Mouse (Mus musculus) urinary bladder, postnatal 4 days (tissue): Measurements from ENCODE around the gene Tprkb.
"Not testable (repeated sequence)": the region's sequence is repeated elsewhere in the genome, so short reads cannot be mapped to it uniquely, and the experiment has no call there.

Source experiments
- DNase-seq, 2 experiments: peaks; one replicate each; pipeline ENCODE4 v3.0.0; 2021 to 2022; ENCODE audit warnings: low spot score in 2 of 2

The Tprkb gene

GRCm38 (mm10) chr6:85911587-85911986 is at the start of gene Tprkb:
Gene Tprkb (plus strand): TSS chr6:85911865.
- no peak for DNase-seq

DNA sequence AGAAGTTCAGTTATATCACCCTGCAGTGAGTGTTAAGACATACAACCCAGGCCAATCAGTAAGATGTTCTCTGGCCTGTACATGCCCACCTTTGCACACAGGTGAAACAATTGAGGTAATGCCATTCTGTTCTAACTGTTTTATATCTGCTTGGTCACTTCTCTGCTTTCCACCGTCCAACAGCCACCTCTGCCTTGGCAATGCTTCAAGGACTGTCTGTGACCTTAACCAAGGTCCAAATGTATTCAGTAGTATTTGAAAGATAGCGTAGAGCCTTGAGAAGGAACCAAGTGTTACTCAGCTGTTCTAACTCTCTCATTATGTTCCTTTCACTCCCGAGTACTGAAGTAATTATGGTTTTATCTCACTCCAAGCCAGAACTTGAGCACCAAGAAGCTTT is 49.1 kb upstream of the Tprkb start:
- no peak for DNase-seq

DNA sequence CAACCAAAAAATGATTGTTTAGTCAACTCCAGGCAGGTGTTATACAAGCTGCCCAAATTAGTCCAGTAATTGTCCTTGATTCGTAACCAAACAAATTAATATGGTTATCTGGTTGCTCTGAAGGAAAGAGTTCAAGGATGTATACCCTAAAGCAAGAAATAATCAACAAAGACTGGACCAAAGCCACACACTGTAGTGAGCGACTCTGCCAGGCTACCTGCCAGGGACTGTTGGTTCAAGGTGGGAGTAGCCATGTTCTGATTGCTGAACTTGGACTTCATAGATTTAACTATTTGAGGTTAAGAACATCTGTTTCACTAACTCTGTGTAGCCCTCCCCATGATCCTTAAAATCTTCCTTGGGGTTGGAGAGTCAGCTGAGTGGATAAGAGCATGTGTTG is 48.5 kb upstream of the Tprkb start:
- no peak for DNase-seq

DNA sequence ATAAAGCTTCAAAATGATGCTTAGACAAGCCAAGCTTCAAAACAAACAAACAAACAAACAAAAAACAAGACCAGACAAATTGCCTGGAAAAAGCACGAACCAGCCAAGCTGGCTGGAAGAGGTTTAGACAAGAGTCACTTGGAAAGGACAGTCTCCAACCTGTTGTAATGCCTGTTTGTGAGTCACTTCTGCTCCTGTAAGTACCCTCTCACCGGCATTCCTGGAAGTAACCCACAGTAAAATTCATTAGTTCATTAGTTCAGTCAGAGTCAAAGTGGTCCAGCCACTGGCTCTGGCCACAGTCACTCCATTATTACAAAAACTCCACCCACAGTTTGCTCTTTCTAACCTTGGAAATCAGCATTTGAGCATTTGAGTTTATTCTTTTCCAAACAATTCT is 47.8 kb upstream of the Tprkb start:
- no peak for DNase-seq

DNA sequence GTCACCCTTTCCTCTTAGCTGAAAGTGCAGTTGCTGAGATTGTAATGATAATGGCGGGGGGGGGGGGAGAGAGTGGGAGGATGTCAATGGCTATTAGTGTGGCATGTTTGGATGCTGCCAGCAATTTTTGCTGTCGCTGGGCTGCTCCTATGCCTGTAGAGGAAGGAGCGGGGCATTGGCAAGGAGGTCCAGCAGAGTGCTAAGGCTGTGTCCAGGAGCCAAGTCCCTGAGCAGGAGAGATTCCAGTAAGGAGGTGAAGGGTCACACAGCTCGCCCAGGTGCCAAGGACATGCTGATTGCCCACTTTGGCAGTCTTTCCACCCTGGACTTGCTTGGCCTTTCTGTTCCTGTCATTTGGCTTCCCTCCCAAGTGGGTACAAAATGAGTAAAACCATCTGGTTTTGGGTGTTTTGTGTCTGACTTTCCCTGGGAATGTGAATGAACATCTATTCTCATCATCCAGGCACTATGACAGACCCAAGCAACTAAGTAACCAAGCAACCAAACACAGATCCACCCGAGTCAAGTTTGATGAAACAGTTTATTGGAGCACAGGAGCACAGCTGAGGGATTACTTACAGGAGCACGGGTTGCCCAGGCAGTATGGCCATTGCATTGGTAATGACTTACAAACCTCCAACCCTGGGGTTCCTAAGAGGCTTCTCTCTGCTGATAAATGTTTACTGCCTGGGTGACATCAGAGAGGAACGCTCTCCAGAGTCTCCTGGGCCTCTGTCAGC is 46.6 kb upstream of the Tprkb start:
- DNase-seq, result not testable (repeated sequence)

- not testable (repeated sequence) for DNase-seq
Measured at GRCm38 (mm10) chr6:85866166-85866565, 45.5 kb upstream of the Tprkb start.

DNA sequence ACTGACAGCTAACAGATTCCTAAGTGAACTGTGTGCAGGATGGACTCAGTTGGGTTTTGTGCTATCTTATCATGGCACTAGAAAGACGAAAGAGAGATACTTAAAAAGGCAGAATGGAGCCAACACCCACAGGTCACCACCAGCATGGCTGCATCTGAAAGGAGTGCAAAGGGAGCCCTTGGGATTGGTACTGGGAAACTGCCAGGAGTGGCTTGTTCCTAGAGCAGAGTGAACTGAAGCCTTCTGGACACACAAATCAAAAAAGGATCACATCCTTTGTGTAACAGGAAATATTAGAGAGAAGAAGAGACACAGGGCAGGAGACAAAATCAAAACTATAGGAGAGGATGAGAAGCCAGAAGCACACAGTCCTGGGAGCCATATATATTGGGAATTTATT is 44.7 kb upstream of the Tprkb start:
- DNase-seq, result not testable (repeated sequence)

DNA sequence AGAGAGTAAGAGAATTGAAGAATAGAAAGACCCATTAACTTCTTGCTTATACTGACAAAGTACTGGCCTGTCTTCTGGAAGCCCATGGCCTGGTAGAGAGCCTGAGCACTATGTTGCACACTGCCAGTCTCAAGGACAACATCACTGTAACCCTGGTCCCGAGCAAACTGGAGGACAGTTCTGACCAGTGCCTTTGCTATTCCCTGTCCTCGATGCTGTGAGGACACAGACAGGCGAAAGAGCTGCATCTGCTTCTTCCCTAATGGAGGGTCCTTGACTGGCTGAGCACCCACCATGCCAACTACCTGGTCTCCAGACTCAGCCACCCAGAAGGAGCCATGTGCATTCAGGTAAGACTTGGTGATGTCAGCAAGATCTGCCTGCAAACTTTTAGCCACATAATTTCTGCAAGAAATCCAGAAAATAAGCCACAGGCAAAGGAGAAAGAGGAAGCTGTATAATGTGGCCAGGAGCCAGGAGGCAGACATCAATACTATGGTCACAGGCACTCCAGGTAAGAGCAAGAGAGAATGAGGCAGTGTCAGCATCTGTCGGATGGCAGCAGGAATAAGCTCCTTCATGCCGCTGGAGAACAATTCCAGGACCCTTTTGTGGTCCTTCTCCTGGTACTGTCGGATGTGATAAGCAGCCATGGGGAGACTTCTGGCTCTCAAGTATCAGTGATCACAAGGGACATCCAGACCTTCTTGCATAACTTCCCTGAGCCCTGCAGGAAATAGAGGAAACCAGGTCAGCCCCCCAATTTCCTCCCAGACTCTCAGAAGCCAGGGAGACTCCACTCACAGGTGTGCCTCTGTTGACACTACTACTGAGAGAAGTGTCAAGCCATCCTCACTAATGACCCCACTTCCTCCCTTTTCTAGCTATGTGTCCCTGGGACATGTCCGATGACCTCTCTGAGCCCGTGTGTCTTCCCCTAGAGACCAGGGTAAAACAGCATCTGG is 43.7 kb upstream of the Tprkb start:
- no peak for DNase-seq

GRCm38 (mm10) chr6:85869006-85869405 is 42.7 kb upstream of the Tprkb start, which contains the start of gene Nat8f2:
Gene Nat8f2 (minus strand): TSS chr6:85869158.
- DNase-seq, result not testable (repeated sequence)

DNA sequence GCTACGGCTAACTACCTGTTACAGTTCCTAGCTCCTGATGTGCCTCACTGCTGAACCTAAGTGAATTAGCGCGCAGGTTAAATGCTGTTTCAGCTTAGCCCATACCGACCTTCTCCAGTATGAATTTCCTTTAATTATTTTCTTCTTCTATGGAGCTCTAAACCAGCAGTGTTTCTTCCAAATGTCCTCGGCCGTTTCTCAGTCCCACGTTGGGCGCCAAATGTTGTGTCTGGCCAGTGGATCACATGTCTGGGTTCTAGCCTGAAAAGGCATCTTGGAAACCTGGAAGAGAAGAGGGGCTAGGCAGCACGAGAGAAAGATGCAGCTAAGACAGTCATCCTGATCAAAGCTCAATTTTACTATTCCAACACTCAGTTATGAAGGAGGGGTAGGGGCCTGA is 28.4 kb upstream of the Tprkb start:
- DNase-seq, result peak in 1 of 2 experiments; percentile 54

DNA sequence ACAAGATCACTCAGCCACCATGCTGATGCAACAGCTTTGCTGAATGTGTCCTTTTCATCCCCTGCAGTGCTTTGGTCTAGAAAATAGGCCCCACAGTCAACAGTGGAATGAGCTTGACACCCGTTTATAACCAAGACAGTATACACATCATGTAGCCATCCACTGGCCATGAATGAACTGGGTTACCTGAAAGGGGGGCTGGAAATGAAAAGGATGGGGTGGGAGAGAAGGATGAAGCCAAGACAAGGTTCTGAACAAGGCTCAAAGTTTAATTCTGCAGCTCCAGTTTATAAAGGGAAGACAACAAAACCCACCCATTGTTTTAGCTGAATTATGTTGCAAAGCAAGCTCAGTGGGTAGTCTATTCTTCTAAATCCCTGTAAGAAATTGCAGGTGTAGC is 27.4 kb upstream of the Tprkb start:
- DNase-seq, result no peak

DNA sequence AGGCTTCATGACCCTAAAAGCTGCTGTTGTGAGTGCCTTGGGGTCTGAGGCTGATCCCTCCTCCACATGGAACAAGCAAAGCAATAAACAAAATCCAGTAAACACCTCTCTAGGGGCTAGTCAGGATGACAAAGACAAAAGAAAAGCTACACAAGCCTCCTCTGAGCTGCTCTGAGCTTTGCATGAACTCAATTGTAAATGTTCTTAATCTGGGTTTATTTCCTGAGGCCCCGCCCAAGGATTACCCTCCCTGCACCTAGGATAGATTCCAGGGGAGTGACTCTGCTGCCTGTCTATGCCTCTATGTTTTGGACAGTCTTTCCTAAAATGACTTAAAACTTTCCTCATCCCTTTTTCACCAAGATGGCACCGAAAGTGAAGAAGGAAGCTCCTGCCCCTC is 22.7 kb upstream of the Tprkb start:
- no peak for DNase-seq

- peak in 1 of 2 experiments; percentile 54 for DNase-seq
Measured at GRCm38 (mm10) chr6:85895061-85895648, 16.5 kb upstream of the Tprkb start.

- DNase-seq, result not testable (repeated sequence)
Measured at GRCm38 (mm10) chr6:85898596-85899475, 12.8 kb upstream of the Tprkb start.

- DNase-seq, result no peak
Measured at GRCm38 (mm10) chr6:85902303-85902702, 9.4 kb upstream of the Tprkb start.

DNA sequence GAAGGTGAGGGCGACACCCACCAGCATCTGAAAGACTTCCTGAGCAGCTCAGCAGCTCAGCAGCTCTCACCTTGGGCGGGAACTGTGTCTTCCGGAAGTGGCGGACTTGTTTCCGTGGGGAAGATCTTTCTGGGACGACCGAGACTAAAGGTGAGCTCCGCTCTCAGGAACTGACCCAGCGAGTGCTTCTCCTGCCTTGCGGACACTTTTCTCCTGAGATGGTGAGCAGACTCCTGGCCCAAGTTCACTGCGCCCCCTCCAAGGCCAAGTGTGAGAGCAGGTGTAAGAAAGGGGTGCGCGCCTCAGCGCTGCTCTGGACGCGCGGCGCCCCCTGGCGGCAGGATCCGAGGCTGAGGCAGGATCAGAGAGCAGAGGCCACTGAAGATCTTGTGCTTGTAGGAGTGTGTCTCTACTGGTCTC is 7.0 kb upstream of the Tprkb start, which contains the start of gene Nat8f4:
Gene Nat8f4, minus strand, starts transcription at position 243 of the 420 bp plus-strand sequence.
- DNase-seq, result peak; percentile 53 to 73

- DNase-seq, result not testable (repeated sequence)
Measured at GRCm38 (mm10) chr6:85906911-85907351, 4.7 kb upstream of the Tprkb start.

GRCm38 (mm10) chr6:85908341-85908740 is 3.3 kb upstream of the Tprkb start:
- peak in 1 of 2 experiments; percentile 40 for DNase-seq

DNA sequence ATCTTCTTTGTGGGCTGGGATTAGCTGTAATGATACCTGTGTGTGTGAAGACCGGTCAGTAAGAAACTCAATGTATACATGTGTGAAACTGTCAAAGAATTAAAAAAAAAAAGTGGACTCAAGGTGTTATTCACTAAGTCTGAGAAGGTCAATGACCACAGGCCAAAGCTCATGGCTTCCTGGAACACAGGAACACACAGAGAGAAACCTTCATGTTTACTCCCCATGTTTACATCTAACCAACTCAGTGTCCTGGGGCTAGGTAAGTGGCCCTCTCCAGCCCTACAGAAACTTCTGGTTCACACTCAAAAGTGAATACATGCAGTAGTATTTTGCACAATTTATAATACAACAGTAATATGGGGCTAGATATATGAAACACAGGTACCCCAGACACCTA is 2.0 kb upstream of the Tprkb start:
- peak in 1 of 2 experiments; percentile 10 for DNase-seq

- DNase-seq, result no peak
Measured at GRCm38 (mm10) chr6:85915141-85915538, 3.5 kb downstream of the Tprkb start.
